Mouse (Mus musculus) CD4-positive, CD25-positive, alpha-beta regulatory T cell, adult 9 weeks (primary cell): Measurements from ENCODE around the gene Ccl5. TPM values are rescaled to one million over a fixed set of nuclear protein-coding genes. Genes with fewer than 3 reads are reported as not detected.

Source experiments
- polyA plus RNA-seq: library from polyadenylated mRNA; unstranded; fragments of 100-300 nt; shearing (Covaris generic); gene quantifications from one replicate; pipeline ENCODE4 v1.2.1, GENCODE M21; 2017

Gene Ccl5
- polyA plus RNA-seq: 101 TPM

GRCm38 (mm10) chr11:83530360-83530759, at the start of gene Ccl5:
Ccl5 (minus strand) TSS chr11:83530518.

GRCm38 (mm10) chr11:83578186-83578760, 48.0 kb upstream of the Ccl5 start, which contains the start of gene Ccl9:
Ccl9 (minus strand) TSS chr11:83578636.

GRCm38 (mm10) chr11:83522075-83522474, 8.2 kb downstream of the Ccl5 start, which contains the start of gene Heatr9:
Heatr9 (minus strand) TSS chr11:83522175.

Other genes with a start within 250 kb of the Ccl5 start
- gene Slfn14, start 243.8 kb downstream of the Ccl5 start, polyA plus RNA-seq: not detected
- gene Ap2b1, start 231.5 kb downstream of the Ccl5 start, polyA plus RNA-seq: 58.3 TPM
- gene Pex12, start 227.9 kb downstream of the Ccl5 start, polyA plus RNA-seq: 19.4 TPM
- gene Rasl10b, start 121.4 kb downstream of the Ccl5 start, polyA plus RNA-seq: not detected
- not detected for gene Gas2l2, start 101.1 kb downstream of the Ccl5 start, polyA plus RNA-seq
- 1.5 TPM for gene 1700020L24Rik, start 92.8 kb downstream of the Ccl5 start, polyA plus RNA-seq
- not detected for gene Mmp28, start 67.4 kb downstream of the Ccl5 start, polyA plus RNA-seq
- 22.7 TPM for gene Taf15, start 57.4 kb downstream of the Ccl5 start, polyA plus RNA-seq
- gene Heatr9, start 8.3 kb downstream of the Ccl5 start, polyA plus RNA-seq: not detected
- not detected for gene Ccl9, start 48.1 kb upstream of the Ccl5 start, polyA plus RNA-seq
- 0.61 TPM for gene Ccl6, start 62.6 kb upstream of the Ccl5 start, polyA plus RNA-seq
- 0.60 TPM for gene Rpl9-ps1, start 115.1 kb upstream of the Ccl5 start, polyA plus RNA-seq
- 0.37 TPM for gene Ccl3, start 118.8 kb upstream of the Ccl5 start, polyA plus RNA-seq
- 2.7 TPM for gene Ccl4, start 132.1 kb upstream of the Ccl5 start, polyA plus RNA-seq
- gene Wfdc17, start 173.5 kb upstream of the Ccl5 start, polyA plus RNA-seq: not detected
- not detected for gene Wfdc18, start 178.5 kb upstream of the Ccl5 start, polyA plus RNA-seq
- not detected for gene Wfdc21, start 216.4 kb upstream of the Ccl5 start, polyA plus RNA-seq
- 41.2 TPM for gene Heatr6, start 223.2 kb upstream of the Ccl5 start, polyA plus RNA-seq